Mouse (Mus musculus) c-Kit-positive CD71-positive TER-119-negative erythroid progenitor cells, embryonic 14.5 days (primary cell): ENCODE measurements around the gene Mea1.

Source experiments
- DNase-seq: peaks from one replicate; pipeline ENCODE4 v3.0.0-alpha.2; 2013; ENCODE audit warnings: low read depth

Mea1 gene

DNA sequence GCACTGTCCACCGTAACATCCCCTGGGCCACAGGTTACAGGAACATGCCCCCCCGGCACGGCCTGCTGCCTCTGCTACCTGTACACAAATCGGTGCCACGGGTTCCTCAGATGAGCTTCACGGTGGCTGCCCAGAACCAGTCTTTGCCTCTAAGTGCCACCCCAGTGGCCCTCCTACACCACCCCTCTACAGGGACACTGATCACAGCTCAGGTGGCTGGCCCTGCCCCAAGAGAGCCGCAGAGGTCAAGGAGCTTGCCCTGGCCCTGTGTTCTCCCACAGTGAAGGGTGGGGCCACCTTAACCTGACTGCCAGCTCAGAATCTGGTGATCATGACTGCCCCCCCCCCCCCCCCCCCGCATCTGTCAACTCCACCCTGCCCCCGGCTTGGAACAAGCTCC lies at the start of gene Mea1:
Mea1 (plus strand) TSS at position 378 of the 400 bp plus-strand sequence.
- DNase-seq, result no peak

DNA sequence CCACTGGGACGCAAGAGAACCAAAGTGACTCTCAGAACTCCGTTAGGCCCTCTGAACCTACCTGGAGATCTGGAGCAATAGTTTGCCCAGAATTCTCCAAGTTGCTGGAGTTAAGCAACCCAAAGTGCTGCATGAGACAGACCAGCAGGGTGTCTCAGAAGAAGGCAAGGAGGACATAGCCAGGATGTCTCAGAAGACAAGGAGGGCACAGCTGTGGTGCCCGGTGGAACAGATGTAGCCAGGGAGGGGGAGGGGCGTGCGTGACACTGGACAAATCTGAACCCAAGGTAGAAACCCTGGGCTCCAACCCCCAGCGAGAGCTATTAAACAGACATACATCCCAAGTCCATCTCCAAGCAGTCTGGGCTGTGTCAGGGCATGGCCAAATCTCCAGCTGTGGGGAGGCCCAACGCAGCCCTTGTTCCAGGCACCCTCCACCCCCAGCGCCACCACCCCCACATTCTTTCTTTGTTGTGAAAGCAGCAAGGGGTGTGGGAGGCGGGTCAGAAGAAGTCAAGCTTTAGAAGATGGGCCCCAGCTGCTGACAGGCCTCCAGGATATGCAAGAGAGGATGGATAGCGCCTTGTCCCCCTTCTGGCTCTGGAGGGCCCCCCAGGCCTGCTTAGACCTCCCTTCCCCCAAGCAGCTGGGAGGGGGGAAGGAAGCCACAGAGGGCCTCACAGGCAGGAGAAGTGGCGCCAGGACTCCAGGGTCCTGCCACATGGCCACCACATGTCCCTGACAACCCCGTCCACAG lies 48.7 kb upstream of the Mea1 start:
- DNase-seq, result no peak

DNA sequence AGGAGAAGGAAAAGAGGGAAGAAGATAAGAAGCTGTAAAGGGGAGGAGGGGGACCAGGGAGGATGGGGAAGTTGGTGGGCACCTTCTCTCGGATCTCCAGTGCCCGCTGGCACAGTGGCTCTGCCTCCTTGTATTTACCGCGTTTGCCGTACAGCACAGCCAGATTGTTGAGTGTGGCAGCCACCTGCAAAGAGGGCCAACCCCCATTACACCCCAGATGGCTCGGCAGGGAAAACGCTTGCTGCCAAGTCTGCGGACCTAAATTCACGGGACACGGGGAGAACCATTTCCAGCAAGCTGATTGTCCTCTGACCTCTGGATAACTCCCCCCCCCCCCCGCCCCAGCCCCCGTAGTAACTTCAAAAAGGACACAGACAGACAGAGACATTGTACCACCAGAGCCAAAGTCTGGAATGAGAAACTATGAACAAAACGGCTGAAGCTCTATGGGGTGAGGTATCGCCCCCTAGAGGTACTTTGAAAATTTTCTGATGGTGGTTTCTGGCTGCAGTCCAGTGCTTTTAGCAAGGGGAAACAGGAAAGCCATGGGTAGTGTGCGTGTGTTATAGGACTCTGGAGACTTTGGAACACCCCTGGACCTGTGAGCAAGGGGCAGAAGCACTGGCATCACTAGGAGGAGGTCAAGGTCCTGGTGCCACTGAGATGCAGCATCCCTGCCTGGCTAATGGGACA lies 41.6 kb upstream of the Mea1 start:
- no peak for DNase-seq

DNA sequence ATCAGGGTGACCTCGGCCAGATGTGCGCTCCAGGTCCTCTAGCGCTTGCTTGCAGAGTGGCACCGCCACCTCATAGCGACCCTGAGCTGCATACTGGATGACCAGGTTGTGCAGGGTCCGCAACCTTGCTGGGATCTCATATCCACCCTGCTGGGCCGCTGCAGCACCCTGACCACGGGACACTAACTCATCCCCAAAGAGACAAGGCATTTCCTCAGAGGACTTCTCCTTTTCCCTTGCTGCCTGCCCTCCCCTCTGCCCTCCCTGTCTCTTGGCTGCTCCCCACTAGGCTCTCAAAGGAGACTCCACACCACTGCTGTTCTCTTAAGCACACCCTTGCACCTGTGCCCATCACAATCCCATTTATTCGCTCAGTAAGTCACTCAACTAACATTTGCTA lies 38.7 kb upstream of the Mea1 start:
- DNase-seq, result no peak

DNA sequence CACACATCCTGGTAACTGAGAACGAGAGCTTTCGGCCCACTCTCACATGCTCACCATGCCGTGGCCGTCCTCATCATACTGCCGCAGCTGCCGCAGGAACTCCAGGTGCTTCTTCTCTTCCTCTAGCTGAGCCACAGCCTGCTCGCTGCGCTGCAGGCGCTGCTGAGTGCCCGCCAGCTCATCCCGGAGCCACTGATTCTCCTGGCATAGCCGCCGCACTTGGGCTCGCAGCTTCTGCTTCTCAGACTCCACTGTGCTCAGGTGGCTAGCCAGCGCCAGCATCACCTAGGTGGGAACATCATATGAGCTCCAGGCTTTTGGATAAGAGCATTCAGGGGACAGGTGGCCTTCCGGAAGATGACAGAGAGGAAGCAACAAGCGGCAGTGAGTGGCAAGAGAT lies 36.5 kb upstream of the Mea1 start:
- no peak for DNase-seq

DNA sequence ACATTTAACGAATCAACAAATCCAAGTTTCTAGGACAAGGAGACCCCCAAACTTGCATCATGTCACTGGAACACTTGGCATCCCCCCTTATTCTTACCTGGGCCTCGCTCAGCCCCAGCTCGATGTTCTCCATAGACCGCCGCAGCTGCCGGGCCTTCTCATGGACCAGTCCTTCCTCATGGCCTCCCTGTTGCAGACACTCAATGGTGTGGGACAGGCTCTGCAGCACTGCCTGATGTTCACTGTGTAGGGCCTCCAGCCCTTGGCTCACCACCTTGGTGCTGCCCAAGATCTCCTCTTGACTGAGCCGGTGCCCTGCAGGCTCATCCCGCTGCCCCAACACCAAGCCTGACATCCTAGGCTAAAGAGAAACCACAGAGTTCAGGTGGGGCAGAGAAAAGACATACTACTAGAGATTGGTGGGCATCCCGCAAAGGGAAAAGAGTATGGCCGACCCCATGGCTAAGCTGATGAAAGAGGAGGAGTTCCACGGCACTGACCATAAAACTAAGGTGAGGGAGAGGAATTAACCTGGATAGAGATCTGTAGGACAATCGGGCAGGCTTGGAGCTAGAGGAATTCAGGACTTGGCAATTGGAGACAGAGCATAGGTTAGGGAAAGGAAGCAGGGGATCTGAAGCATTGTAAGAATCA lies 34.3 kb upstream of the Mea1 start:
- DNase-seq, result no peak

DNA sequence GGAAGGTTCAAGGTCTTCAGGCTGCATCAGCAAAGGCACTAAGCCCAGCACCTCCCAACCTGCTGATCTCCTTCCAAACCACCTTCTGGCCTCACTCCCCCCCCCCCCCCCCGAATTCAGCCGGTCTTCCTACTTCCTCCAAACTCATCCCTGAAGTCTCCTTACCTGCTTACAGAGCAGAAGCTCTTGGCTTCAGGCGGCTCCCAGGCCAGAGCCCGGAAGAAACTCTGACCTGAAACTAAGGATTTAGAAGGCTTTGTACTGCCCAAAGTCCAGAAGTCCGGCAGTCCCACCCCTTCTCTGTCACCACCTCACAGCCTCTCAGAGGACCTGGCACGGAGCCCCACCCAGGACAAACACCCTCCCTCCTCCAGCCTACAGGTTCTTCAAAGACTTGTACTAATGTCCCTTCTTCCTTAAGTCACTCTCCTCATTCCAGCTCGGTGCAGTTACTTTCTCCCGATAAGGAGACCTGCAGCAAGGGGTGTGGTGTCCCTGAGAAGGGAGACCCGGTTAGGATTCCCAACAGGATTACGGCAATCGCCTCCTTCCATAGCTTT lies 33.6 kb upstream of the Mea1 start:
- DNase-seq, result no peak

DNA sequence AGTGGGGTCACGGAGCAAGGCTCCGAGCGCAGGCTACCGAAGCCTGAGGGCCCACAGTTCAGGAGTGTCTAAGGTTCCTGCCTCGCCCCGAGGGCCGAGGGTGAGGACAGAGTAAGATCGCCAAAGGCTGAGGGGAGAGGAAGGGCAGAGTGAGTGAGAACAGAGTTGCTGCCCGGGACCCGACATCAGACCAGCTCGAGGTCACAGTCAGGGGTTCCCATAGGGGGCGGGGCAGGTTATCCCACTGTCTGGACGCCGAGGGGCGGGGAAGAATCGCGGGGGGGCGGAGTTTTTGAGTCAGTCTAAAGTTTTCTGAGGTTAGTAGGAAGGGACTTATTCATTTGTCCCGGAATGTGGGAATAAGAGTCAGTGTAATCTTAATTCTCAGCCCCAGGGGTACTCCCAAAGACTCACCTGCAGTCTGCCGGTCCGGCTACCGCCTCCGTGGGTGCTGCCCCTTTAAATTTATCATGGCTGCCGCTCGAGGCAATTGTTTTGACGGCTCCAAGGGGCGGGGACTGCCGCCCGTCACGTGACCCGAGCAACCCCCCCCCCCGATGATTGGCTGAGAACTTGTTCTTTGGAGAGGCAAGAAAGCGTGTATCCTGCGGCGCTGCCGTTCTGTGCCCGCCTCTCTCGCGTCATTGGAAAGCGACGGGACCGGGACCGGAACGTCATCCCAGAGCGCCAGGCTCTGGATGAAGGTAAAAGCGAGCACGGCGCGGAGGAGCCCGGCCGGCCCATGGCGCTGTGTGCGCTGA lies 32.9 kb upstream of the Mea1 start, which contains the start of the genes Klc4 and Mrpl2:
Klc4 (minus strand) TSS at position 462 of the 761 bp plus-strand sequence.
Mrpl2 (plus strand) TSS at position 669 of the 761 bp plus-strand sequence.
- DNase-seq, result peak; percentile 98

DNA sequence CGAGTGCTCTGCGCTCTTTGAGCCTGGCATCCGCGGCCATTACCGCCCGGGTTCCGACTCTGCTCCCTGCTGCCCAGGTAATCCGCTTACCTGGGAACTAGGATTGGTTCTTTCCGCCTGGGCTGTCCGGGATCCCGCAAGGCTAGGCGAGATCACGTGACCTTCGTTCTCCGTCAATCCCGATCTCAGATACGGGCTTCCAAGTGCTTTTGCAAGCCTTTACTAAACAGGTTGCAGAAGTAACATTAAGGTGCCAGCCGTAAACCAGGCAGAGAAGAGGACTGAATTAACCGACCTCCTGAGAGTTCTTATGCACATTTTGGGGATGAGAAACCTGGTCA lies 32.3 kb upstream of the Mea1 start:
- DNase-seq, result no peak

DNA sequence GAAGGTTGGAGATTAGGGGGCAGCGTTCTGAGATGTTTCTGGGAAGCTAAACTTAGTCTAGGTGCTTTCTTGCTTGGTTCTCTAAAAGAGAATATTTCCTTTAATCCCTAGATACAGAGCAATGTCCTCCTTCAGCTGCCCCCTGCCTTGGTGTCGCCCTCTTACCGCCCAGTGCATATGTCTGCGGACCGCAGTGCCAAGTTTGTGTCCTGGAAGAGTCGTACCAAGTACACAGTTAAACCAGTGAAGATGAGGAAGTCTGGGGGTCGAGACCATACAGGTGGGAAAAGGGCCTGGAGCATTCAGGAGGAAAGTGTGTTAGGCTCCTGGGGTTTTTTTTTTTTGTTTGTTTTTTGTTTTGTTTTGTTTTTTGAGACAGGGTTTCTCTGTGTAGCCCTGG lies 31.3 kb upstream of the Mea1 start:
- no peak for DNase-seq

DNA sequence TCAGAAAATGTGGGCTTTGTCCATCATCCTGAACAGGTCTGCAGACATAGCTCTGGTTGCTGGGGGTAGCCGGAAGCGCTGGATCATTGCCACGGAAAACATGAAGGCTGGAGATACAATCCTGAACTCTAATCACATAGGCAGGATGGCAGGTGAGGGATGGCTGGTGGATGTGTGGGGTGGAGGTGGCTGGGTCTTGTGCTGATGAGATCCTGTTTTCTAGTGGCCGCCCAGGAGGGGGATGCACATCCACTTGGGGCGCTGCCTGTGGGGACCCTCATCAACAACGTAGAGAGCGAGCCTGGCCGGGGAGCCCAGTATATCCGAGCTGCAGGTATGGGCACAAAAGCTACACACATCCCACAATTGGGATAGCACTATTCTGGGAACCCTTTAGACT lies 30.2 kb upstream of the Mea1 start:
- DNase-seq, result no peak

DNA sequence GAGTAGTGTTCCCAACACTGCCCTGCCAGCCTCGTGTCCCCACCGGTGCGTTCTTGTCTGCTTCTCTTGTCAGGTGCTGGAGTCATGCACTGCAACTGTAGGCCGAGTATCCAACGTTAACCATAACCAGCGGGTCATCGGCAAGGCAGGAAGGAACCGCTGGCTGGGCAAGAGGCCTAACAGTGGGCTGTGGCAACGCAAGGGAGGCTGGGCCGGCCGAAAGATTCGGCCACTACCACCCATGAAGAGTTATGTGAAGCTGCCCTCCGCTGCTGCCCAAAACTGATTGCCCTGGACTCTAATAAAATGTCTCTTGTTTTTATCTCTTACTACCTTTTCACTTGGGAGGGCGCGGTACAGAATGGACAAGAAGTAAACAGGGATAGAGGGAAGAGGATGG lies 28.8 kb upstream of the Mea1 start:
- no peak for DNase-seq

DNA sequence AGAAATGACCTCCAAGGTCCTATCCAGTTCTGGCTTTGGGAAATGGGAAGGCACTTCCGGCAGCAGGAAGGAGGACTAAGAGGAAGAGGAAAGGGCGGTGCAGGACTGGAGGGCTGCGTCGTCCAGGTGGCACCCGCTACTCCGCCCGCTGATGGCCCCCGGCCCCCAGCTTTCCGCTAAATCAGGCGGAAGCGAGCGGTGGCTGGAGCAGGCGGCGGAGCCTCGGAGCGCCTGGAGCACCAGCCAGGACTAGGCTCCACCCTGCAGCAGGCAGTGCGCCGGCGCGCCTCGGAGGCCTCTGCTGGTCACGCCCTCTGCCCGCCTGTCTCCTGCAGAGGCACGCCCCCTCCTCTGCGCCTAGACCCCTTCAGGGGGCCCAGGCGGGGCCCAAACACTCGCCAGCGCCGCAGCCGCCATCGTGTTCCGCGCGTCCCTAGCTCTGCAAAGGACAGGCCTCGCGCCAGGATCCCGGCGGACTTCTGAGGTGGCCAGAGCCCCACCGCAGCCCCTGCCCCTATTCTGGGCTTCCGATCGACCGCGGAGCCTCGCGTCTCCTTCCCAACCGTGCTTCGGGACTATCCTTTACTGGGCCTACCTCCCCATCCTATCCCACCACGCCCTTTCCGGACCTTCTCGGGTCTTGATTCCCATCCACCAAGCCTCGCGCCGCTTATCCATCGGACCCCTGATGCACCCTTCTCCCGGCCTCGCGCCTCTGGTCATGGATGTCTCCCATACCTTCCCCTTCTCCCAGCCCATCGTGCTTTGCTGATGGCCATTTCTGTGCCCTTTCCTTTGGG lies 28.2 kb upstream of the Mea1 start, which contains the start of gene Cul7:
Cul7 (plus strand) TSS at position 106 of the 800 bp plus-strand sequence.
- peak; percentile 76 for DNase-seq

DNA sequence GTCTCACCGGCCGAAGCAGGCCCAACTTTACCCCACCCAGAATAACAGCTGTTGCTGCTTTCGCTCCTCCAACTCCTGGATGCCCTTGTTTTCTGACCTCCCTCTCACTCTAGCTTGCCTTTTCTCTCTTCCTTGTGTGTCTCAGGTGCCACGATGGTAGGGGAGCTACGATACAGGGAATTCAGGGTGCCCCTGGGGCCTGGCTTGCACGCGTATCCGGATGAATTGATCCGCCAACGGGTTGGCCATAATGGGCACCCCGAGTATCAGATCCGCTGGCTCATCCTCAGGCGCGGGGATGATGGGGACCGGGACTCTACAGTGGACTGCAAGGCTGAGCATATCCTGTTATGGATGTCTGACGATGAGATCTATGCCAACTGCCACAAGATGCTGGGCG lies 27.3 kb upstream of the Mea1 start:
- no peak for DNase-seq

DNA sequence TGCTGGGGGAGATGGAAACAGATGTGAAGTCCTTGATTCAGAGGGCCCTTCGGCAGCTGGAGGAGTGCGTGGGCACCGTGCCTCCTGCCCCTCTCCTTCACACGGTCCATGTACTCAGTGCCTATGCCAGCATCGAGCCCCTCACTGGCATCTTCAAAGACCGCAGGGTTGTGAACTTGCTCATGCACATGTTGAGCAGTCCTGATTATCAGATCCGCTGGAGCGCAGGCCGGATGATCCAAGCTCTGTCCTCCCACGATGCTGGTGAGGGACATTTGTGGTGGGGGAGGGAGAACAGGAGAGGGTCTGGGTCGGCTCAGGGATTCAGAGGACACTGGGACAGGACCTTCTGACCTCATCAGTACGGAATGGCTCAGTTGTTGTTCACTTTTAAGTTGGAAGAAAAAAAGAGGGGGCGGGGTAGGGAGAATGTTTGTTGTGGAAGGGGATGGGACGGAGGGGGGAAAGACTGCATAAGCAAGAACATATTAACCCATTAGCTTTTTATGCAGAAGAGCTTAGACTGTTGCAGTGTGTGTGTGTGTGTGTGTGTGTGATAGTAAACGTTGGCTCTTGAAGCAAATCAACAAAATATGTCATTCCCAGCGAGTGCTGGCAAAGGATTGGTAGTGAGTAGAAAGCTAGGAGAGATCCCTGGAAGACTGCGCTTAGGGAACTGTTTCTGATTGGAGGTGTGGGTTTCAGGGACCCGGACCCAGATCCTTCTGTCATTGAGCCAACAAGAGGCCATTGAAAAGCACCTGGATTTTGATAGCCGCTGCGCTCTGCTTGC lies 26.6 kb upstream of the Mea1 start:
- DNase-seq, result no peak

DNA sequence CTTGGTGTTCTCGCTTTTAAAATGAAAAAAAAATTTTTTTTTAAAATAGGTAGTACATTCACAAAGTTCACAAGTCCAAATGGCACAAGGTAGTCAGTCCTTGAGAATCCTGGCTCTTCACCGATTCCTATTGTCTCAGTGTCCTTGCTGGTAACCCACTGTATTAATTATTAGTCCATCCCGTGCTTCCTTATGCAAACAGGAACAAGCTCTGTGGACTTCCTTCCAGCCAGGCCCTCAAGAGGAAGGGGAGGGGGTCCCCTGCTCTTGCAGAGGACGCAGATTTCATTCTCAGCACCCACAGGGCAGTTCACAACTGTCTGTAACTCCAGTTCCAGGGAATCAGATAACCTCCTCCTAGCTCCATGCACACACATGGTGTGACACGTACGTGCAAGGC lies 22.5 kb upstream of the Mea1 start:
- DNase-seq, result no peak

DNA sequence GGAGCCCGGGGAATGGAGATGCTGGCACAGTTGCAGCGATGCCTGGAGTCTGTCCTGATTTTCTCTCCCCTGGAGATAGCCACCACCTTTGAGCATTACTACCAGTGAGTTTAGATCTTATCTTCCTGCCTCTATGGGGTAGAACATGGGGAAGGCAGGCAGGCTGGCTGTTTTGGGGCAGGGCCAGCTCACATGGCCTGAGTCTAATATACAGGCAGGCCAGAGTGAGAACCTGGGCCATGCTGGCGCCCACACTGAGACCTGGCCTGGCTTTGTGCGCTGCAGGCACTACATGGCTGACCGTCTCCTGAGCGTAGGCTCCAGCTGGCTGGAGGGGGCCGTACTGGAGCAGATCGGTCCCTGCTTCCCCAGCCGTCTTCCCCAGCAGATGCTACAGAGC lies 17.2 kb upstream of the Mea1 start:
- no peak for DNase-seq

DNA sequence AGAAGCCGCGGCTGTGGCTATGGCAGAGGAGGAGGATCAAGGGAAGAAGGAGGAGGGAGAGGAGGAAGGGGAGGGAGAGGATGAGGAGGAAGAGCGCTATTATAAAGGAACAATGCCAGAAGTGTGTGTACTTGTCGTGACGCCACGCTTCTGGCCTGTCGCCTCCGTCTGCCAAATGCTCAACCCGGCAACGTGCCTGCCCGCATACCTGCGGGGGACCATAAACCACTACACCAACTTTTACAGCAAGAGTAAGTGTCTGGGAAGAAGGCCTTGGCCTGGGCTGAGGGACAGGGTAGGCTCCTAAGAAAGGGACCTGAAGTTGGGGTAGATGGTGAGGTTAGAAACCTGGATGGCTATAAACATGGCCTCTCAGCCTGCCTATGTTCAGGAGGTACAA lies 16.6 kb upstream of the Mea1 start:
- no peak for DNase-seq

DNA sequence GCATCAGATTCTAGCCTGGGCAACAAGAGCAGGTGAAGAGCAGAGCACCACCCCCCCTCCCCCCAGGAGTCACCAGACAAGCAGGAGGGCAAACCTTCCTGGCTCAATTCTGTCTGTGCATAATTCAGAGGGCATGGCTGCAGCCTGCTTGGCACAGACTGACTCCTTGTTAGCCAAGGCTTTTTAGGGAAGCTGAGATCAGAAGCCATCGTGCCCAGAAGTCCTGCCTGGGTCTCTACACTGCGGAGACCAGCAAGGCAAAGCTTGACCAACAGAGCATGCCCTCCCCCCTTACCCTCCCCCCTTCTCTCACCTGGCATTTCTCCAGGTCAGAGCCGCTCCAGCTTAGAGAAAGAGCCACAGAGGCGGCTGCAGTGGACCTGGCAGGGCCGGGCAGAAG lies 15.9 kb upstream of the Mea1 start:
- no peak for DNase-seq

DNA sequence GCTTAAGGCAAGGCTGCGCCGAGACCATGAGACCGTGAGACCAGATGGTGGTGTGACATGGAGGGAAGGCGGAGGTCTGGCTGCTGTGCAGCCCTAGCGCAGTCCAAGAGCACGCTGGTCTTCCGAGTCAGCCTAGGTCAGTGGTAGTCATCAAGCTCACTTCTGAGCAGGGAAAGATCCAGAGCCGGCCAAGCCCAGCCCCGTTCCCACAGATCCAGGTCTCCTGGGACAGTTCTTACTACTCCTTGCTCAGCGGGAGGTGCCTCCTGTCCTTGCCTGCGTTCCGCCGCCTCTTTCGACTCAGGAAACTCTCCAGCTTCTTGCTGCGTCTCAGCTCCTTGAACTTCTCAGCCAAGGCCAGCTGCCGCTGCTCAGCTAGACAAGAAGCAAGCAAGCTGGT lies 10.9 kb upstream of the Mea1 start:
- no peak for DNase-seq
